Mouse (Mus musculus): ENCODE data around the gene St5.

St5 gene

GRCm38 (mm10) chr7:109636086-109636792 lies 67.2 kb downstream of the St5 start:
- no peak for DNase-seq

GRCm38 (mm10) chr7:109633404-109634085 lies 69.9 kb downstream of the St5 start:
- DNase-seq: no peak

GRCm38 (mm10) chr7:109631330-109631729 lies 72.1 kb downstream of the St5 start:
- DNase-seq: no peak

GRCm38 (mm10) chr7:109629871-109630778 lies 73.3 kb downstream of the St5 start:
- DNase-seq: no peak

GRCm38 (mm10) chr7:109628935-109629609 lies 74.3 kb downstream of the St5 start:
- DNase-seq: no peak

DNA sequence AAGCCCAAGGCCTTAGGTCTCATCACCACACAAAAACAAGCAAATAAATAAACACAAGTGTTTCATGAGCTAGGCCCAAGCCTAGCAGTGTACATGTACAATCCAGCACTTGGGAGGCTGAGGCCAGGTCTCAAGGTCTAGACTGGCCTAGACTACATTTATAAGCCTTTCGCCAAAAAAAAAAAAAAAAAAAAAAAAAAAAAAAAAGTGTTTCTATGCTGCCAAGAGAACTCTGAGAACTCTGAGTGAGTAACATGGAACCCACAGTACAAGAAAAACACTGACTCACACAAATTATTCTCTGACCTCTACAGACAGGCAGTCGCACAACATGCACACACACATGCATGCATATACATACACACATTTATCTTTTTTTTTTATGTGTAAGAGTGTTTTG lies 75.6 kb downstream of the St5 start:
- DNase-seq: no peak

DNA sequence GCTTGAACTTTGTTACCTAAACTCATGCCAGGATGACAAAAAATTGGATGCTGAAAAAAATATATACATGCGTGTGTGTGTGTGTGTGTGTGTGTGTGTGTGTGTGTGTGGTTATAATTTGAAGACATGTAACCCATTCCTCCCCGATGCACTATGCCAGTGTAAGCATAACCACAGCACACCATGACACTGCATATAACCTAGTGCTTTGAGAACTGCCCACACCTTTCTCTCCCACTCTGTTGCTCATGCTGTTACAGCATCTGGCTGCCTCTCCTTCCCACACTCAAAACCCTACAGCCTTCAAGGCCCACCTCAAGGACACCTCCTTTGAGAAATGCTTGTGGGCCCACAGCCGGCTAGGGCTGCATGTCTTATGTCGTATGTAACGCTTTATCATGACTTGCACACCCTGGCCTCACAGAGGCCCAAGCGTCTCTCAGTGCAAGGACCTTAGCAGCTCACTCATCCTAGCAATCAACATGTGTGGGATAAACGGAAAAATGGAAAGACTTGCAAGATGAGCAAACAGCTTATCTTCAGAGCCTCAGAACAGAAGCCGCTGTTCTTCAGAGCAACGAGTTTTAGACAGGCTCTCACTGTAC lies 81.1 kb downstream of the St5 start:
- no peak for DNase-seq

GRCm38 (mm10) chr7:109620967-109621366 lies 82.4 kb downstream of the St5 start:
- DNase-seq: no peak

GRCm38 (mm10) chr7:109620288-109620687 lies 83.1 kb downstream of the St5 start:
- no peak for DNase-seq

- DNase-seq: peak; percentile 56
Measured at GRCm38 (mm10) chr7:109618721-109619120, 84.7 kb downstream of the St5 start.

GRCm38 (mm10) chr7:109617838-109618237 lies 85.6 kb downstream of the St5 start:
- peak; percentile 93 for DNase-seq

- DNase-seq: peak; percentile 94
Measured at GRCm38 (mm10) chr7:109616034-109616979, 87.1 kb downstream of the St5 start.

GRCm38 (mm10) chr7:109615601-109616000 lies 87.8 kb downstream of the St5 start:
- DNase-seq: no peak

DNA sequence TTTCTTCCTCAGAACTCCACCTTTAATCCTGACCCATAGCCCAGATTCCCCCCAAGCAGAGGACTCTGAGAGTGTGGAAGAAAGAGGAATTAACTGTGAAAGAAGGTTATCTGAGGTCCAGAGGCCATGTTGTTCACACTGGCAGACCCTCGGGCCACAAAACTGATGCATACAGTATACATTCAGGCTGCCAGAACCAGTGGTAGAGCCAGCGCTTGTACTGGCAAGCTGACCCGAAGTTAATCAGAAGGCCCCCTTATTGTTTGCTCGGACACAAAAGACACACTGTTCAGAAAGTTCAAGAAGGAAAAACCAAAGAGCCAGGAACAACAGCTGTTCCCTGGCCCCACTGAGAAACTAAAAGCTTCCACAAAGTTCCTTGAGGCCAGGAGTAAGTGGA lies 88.5 kb downstream of the St5 start:
- DNase-seq: no peak

- peak; percentile 51 for DNase-seq
Measured at GRCm38 (mm10) chr7:109613531-109614021, 89.8 kb downstream of the St5 start.

- no peak for DNase-seq
Measured at GRCm38 (mm10) chr7:109613051-109613450, 90.4 kb downstream of the St5 start.

GRCm38 (mm10) chr7:109612531-109612930 lies 90.9 kb downstream of the St5 start:
- DNase-seq: no peak

DNA sequence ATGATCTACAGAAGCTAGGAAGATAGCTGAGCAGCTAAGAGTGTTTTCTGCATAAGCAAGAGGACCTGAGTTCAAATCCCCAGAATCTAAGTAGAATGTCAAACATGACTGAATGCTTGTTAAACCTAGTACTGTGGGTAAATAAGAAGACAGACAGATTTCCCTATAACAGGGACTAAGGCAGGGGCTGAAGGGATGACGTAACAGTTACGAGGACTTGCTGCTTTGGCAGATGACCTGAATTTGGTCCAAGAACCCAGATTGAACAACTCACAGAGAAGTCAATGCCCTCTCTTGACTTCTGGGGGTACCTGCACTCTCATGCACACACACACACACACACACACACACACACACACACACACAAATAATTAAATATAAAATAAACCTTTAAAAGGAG lies 93.1 kb downstream of the St5 start:
- no peak for DNase-seq

GRCm38 (mm10) chr7:109609565-109610345 lies 93.7 kb downstream of the St5 start:
- DNase-seq: no peak

GRCm38 (mm10) chr7:109608831-109609230 lies 94.6 kb downstream of the St5 start:
- DNase-seq: no peak

All from cerebellum, adult 11-12 months (tissue).